Mouse (Mus musculus) midbrain, postnatal 0 days (tissue): ENCODE measurements around the gene Artn. TPM values are rescaled to one million over a fixed set of nuclear protein-coding genes. Genes with fewer than 3 reads are reported as not detected.
A peak's percentile ranks its signal among the peaks of the same experiment; 100 is the strongest.

Source experiments
- ATAC-seq: fragments of 200-750 bp; cut with Nextera tagmentation; 2 replicates; pipeline ENCODE4 v1.8.0; 2017; ENCODE audit warnings: moderate number of reproducible peaks, mild to moderate bottlenecking, moderate TSS enrichment, moderate library complexity; ENCODE audit not compliant: low FRiP score
- DNase-seq: peaks from one replicate; pipeline ENCODE4 v3.0.0-alpha.2; 2015; ENCODE audit warnings: low spot score
- H3K27ac ChIP-seq: fragments of 300-500 bp; sonication (generic); 2 replicates; pipeline ENCODE4 v1.5.1; 2014; ENCODE audit warnings: low read depth, mild to moderate bottlenecking, low read length, mixed read lengths
- H3K27me3 ChIP-seq: fragments of 300-500 bp; sonication (generic); 2 replicates; pipeline ENCODE4 v1.6.1; 2014; ENCODE audit warnings: low read length, control low read depth, mixed read lengths; ENCODE audit not compliant: insufficient read depth
- H3K36me3 ChIP-seq: fragments of 300-500 bp; sonication (generic); 2 replicates; pipeline ENCODE4 v1.6.1; 2014; ENCODE audit warnings: low read length, control low read depth, mixed read lengths; ENCODE audit not compliant: insufficient read depth
- H3K4me1 ChIP-seq: fragments of 300-500 bp; sonication (generic); 2 replicates; pipeline ENCODE4 v1.6.1; 2014; ENCODE audit warnings: mild to moderate bottlenecking, control low read depth, antibody characterized with exemption, low read length, mixed read lengths; ENCODE audit not compliant: insufficient read depth
- H3K4me2 ChIP-seq: fragments of 300-500 bp; sonication (generic); 2 replicates; pipeline ENCODE4 v1.6.1; 2014; ENCODE audit warnings: low read depth, mild to moderate bottlenecking, low read length, mixed read lengths; ENCODE audit not compliant: poor library complexity, severe bottlenecking
- H3K4me3 ChIP-seq: fragments of 300-500 bp; sonication (generic); 2 replicates; pipeline ENCODE4 v1.5.1; 2014; ENCODE audit warnings: low read depth, mild to moderate bottlenecking, low read length, moderate library complexity
- H3K9ac ChIP-seq: fragments of 300-500 bp; sonication (generic); replicated peaks from 2 replicates; pipeline ENCODE4 v1.6.1; 2014; ENCODE audit warnings: mild to moderate bottlenecking, low read length, moderate library complexity, mixed read lengths; ENCODE audit not compliant: poor library complexity, severe bottlenecking
- H3K9me3 ChIP-seq: fragments of 300-500 bp; sonication (generic); 2 replicates; pipeline ENCODE4 v1.6.1; 2016; ENCODE audit warnings: low read length, control low read depth
- CTCF ChIP-seq: IDR thresholded peaks from 2 replicates; pipeline ENCODE4 v1.5.1; 2016; ENCODE audit warnings: antibody characterized with exemption, mild to moderate bottlenecking
- WGBS: fragments of 180-500 bp; shearing (Covaris S2); extraction: QIAGEN DNeasy Blood & Tissue Kit; methylation state at CpG from one replicate; pipeline ENCODE4 v1.1.7; 2014; 5-methylcytosine and 5-hydroxymethylcytosine counted together
- polyA plus RNA-seq: library from polyadenylated mRNA; unstranded; fragments of >200 nt; fragmentation: Nextera tagmentation; extraction: Ambion mirVana; gene quantifications from 2 replicates; pipeline ENCODE4 v1.2.1, GENCODE M21; 2015
- total RNA-seq: library from RNA; depleted of rRNA; stranded (reverse); fragments of >200 nt; gene quantifications from 2 replicates; pipeline ENCODE4 v1.2.3, GENCODE M21; 2014

Artn gene
- total and polyA plus RNA-seq, 2 experiments from 2014 or later = 0.48 to 2.0 TPM

GRCm38 (mm10) chr4:117887133-117887532 is 42.4 kb downstream of the Artn start, which contains the start of gene Atp6v0b:
Atp6v0b (minus strand) TSS chr4:117887333.
- peak; percentile 94 for DNase-seq
- Histone ChIP-seq H3K9ac (peak within 1 kb of the TSS; percentile 97), H3K4me2 (peak within 1 kb of the TSS; percentile 89), H3K4me3 (peak within 1 kb of the TSS; percentile 94), H3K36me3 (peaks cover 22% of the 10 kb centered on the region), H3K9me3 (no peaks in the 10 kb centered on the region), H3K27ac (peak within 1 kb of the TSS; percentile 62), H3K4me1 (peaks cover 17% of the 10 kb centered on the region), H3K27me3 (no peaks in the 10 kb centered on the region)
- no peak for TF ChIP-seq CTCF
- 0% methylated on average over 34 of the region's 37 CpGs for WGBS
- peak; percentile 90 for ATAC-seq

- Histone ChIP-seq H3K4me3 (peak overlapping the region; percentile 94), H3K9me3 (no peaks in the 10 kb centered on the region), H3K4me1 (peaks cover 22% of the 10 kb centered on the region), H3K9ac (peak overlapping the region; percentile 97), H3K27me3 (no peaks in the 10 kb centered on the region), H3K4me2 (peak overlapping the region; percentile 89), H3K36me3 (peaks cover 22% of the 10 kb centered on the region), H3K27ac (peak overlapping the region; percentile 62)
- TF ChIP-seq CTCF = no peak
- DNase-seq (no peak), ATAC-seq (peak; percentile 0; the same call in 1 of the 2 replicates)
- 4% methylated on average over 24 of the region's 24 CpGs for WGBS
Observed at GRCm38 (mm10) chr4:117886644-117887043, 42.9 kb downstream of the Artn start.

DNA sequence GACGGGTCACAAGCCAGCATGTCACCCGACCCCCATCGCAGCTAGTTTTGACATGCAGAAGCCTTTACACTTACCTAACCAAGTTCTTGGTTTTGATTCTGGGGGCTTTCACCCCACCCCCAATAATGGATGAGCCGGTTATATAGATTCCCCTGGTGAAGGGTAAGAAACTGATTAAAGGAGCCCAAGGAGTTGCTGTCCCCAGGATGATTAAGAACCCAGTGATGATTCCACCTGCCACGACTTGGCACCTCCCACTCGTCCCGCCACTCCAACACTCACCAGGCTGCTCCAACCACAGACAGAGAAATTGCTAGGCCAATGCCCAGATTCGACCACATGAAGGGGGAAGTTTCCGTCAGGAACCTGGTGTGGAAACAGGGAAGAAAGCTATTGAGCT is 43.6 kb downstream of the Artn start:
- Histone ChIP-seq H3K4me2 (peak overlapping the region; percentile 89), H3K27me3 (no peaks in the 10 kb centered on the region), H3K4me1 (peaks cover 19% of the 10 kb centered on the region), H3K9ac (peak overlapping the region; percentile 97; the same call in 1 of the 2 replicates), H3K36me3 (peaks cover 29% of the 10 kb centered on the region), H3K4me3 (peak overlapping the region; percentile 94), H3K27ac (no peak overlapping the region), H3K9me3 (no peaks in the 10 kb centered on the region)
- ATAC-seq = no peak
- no peak for DNase-seq
- no peak for TF ChIP-seq CTCF
- 86% methylated on average over 9 of the region's 9 CpGs for WGBS

DNA sequence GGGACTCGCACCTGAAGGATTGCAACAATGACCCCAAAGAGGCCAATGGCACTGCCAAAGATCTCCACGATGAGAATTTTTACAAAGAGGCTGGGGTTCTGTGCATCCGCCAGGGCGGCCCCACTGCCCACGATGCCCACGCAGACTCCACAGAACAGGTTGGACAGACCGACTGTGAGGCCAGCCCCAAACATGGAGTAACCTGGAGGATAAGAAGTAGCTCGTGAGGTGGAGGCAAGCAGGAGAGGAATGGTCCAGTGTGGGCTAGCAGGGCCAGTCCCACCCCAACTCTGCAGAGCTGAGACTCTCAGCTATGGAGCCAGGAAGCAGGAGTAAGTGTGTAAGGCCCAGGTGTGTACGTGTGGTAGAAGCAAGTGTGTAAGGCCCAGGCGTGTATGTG is 44.5 kb downstream of the Artn start:
- no peaks in the 10 kb centered on the region for H3K27me3 ChIP-seq
- ATAC-seq (no peak), DNase-seq (no peak)
- H3K4me3 ChIP-seq = no peak overlapping the region
- H3K9ac ChIP-seq = no peak overlapping the region
- WGBS = 95% methylated on average over 10 of the region's 10 CpGs
- H3K27ac ChIP-seq = no peak overlapping the region
- peaks cover 34% of the 10 kb centered on the region for H3K36me3 ChIP-seq
- H3K4me2 ChIP-seq = no peak overlapping the region
- no peaks in the 10 kb centered on the region for H3K9me3 ChIP-seq
- peaks cover 19% of the 10 kb centered on the region for H3K4me1 ChIP-seq
- no peak for TF ChIP-seq CTCF

DNA sequence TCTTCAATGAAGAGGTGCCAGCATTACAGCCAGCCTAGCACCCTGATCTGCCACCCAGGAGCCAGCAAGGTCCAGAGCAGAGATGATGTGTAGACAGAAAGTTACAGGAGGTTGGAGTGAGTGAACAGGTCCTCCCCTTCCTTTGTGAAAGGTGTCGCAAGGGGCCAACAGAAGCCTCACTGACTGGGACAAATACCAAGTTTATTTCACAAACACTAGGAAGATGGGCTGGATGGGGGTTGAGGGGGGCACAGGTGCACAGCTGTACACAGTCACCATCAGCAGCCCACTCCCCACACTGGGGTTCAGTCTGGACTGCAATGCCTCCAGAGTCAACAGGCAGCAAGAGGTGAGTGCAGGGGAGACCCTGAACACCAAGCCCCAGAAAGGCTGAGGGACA is 45.4 kb downstream of the Artn start:
- ATAC-seq = no peak
- Histone ChIP-seq H3K9ac (peak overlapping the region; percentile 13; the same call in 1 of the 2 replicates), H3K4me1 (peaks cover 19% of the 10 kb centered on the region), H3K27ac (no peak overlapping the region), H3K36me3 (peaks cover 30% of the 10 kb centered on the region), H3K27me3 (no peaks in the 10 kb centered on the region), H3K4me2 (peak overlapping the region; percentile 94), H3K9me3 (no peaks in the 10 kb centered on the region), H3K4me3 (peak overlapping the region; percentile 64)
- no peak for DNase-seq
- no peak for TF ChIP-seq CTCF
- WGBS = 88% methylated on average over 1 of the region's 1 CpGs

DNA sequence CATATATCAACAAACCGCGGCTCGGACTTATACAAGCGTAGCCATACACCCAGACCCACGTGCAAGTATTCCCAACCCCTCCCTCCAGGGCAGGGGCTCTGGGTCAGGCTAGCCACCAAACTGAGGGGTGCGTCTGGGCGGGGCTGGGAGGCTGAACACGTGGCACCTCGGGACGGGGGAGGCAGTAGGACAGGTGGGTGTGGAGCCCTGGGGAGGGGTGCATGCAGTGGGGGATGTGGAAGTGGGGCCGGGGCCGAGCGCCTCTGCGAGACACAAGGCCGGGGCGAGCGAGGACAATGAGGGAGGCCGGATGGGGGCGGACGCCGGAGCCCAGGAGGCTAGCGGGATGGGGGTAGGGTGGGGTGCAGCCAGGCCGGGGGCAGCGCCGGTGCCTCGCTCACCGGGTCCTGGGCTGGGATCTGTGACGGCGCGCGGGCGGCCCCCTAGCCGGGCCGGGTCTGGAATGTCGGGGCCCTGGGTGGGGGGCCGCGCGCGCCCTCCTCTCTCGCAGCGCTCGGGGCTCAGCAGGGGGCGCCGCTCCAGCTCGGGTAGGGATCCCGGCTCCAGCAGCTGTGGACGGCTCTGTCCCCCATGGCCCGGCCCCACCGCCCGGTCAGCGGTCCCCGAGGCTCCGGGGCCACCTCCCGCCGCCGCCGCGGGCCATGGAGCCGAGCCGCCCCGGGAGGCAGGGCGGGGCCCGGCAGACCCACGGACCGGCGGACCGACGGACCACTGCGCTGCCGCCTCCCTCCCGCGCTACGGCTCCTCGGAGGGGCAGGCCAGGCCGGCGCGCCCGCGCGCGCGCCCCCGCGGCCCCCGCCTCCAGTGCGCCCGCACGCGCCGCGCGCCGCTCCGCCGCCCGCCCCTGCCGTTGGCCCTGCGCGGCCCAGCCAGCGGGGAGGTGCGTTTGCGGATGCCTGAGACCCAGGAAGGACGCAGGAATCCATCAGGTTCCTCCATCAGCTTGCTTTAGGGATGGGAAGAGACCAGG is 46.6 kb downstream of the Artn start, which contains the start of gene B4galt2:
B4galt2 (minus strand) TSS at position 787 of the 991 bp plus-strand sequence.
- Histone ChIP-seq H3K4me1 (peaks cover 19% of the 10 kb centered on the region), H3K27ac (peak within 1 kb of the TSS; percentile 80), H3K4me3 (peak within 1 kb of the TSS; percentile 64), H3K9me3 (no peaks in the 10 kb centered on the region), H3K9ac (peak within 1 kb of the TSS; percentile 79), H3K27me3 (no peaks in the 10 kb centered on the region), H3K4me2 (peak within 1 kb of the TSS; percentile 94), H3K36me3 (peaks cover 33% of the 10 kb centered on the region)
- TF ChIP-seq CTCF = peak; percentile 37
- DNase-seq = peak; percentile 71
- peak; percentile 31 for ATAC-seq
- WGBS = 1% methylated on average over 63 of the region's 103 CpGs
